Mouse (Mus musculus) adrenal gland, adult 2 months (tissue): ENCODE measurements around the gene Adamts3. TPM values are rescaled to one million over a fixed set of nuclear protein-coding genes. Genes with fewer than 3 reads are reported as not detected.
A peak's percentile ranks its signal among the peaks of the same experiment; 100 is the strongest.

Experiments
- DNase-seq: peaks from one replicate; pipeline ENCODE4 v3.0.0; 2021
- long read RNA-seq: library from polyadenylated mRNA; stranded (forward); transcript quantifications from one replicate; pipeline ENCODE4 v2.0.0, GENCODE M21; 2021
- polyA plus RNA-seq: library from polyadenylated mRNA; depleted of rRNA; stranded (reverse); fragments of >200 nt; gene quantifications from 2 replicates; pipeline ENCODE4 v1.2.3, GENCODE M21; 2012; rRNA removed
- total RNA-seq, 2 experiments: library from RNA; stranded (reverse); gene quantifications; 2 replicates each; pipeline ENCODE4 v1.2.3; 2021

The Adamts3 gene
- total RNA-seq: 1 to 10 TPM; 4.3 to 4.5 TPM
- 1.7 and 2.3 TPM in 2 replicates for polyA plus RNA-seq
- long read RNA-seq: 0 reads

GRCm38 (mm10) chr5:89883051-89883907, at the start of gene Adamts3:
Adamts3 (minus strand) TSS chr5:89883334.
- DNase-seq: peak; percentile 85

- no peak for DNase-seq
Measured at GRCm38 (mm10) chr5:89931511-89931910, 48.4 kb upstream of the Adamts3 start.

- no peak for DNase-seq
Measured at GRCm38 (mm10) chr5:89912359-89912758, 29.2 kb upstream of the Adamts3 start.

- DNase-seq: no peak
Measured at GRCm38 (mm10) chr5:89911950-89912349, 28.8 kb upstream of the Adamts3 start.

- DNase-seq: no peak
Measured at GRCm38 (mm10) chr5:89911508-89911907, 28.4 kb upstream of the Adamts3 start.

GRCm38 (mm10) chr5:89906884-89907431, 23.8 kb upstream of the Adamts3 start:
- DNase-seq: no peak

- no peak for DNase-seq
Measured at GRCm38 (mm10) chr5:89901026-89901425, 17.9 kb upstream of the Adamts3 start.

GRCm38 (mm10) chr5:89897495-89897894, 14.4 kb upstream of the Adamts3 start:
- peak; percentile 63 for DNase-seq

GRCm38 (mm10) chr5:89895520-89895919, 12.4 kb upstream of the Adamts3 start:
- DNase-seq: no peak

GRCm38 (mm10) chr5:89884991-89885390, 1.9 kb upstream of the Adamts3 start:
- DNase-seq: peak; percentile 52

- DNase-seq: peak; percentile 6
Measured at GRCm38 (mm10) chr5:89883908-89884204, 722 bp upstream of the Adamts3 start.

GRCm38 (mm10) chr5:89882091-89882734, 921 bp downstream of the Adamts3 start:
- DNase-seq: peak; percentile 85

- no peak for DNase-seq
Measured at GRCm38 (mm10) chr5:89881425-89881824, 1.7 kb downstream of the Adamts3 start.

- no peak for DNase-seq
Measured at GRCm38 (mm10) chr5:89878866-89879392, 4.2 kb downstream of the Adamts3 start.

- no peak for DNase-seq
Measured at GRCm38 (mm10) chr5:89872661-89873060, 10.5 kb downstream of the Adamts3 start.

- no peak for DNase-seq
Measured at GRCm38 (mm10) chr5:89859603-89860002, 23.5 kb downstream of the Adamts3 start.

GRCm38 (mm10) chr5:89858837-89859236, 24.3 kb downstream of the Adamts3 start:
- no peak for DNase-seq

- no peak for DNase-seq
Measured at GRCm38 (mm10) chr5:89846551-89846950, 36.6 kb downstream of the Adamts3 start.

GRCm38 (mm10) chr5:89844354-89844753, 38.8 kb downstream of the Adamts3 start:
- DNase-seq: peak; percentile 43

GRCm38 (mm10) chr5:89843478-89843877, 39.7 kb downstream of the Adamts3 start:
- no peak for DNase-seq

GRCm38 (mm10) chr5:89839627-89840026, 43.5 kb downstream of the Adamts3 start:
- peak; percentile 59 for DNase-seq

GRCm38 (mm10) chr5:89821175-89821574, 62.0 kb downstream of the Adamts3 start:
- DNase-seq: no peak

- no peak for DNase-seq
Measured at GRCm38 (mm10) chr5:89819531-89819930, 63.6 kb downstream of the Adamts3 start.
